Mouse (Mus musculus): Measurements from ENCODE around the gene Itgb3.

Gene Itgb3

GRCm38 (mm10) chr11:104661531-104662205, 53.9 kb downstream of the Itgb3 start:
- DNase-seq = no peak

GRCm38 (mm10) chr11:104662573-104662972, 54.8 kb downstream of the Itgb3 start:
- no peak for DNase-seq

- DNase-seq = no peak
Observed at GRCm38 (mm10) chr11:104663241-104663877, 55.6 kb downstream of the Itgb3 start.

- no peak for DNase-seq
Observed at GRCm38 (mm10) chr11:104663878-104664261, 56.1 kb downstream of the Itgb3 start.

- DNase-seq = no peak
Observed at GRCm38 (mm10) chr11:104664441-104664840, 56.6 kb downstream of the Itgb3 start.

GRCm38 (mm10) chr11:104667399-104667798, 59.6 kb downstream of the Itgb3 start:
- no peak for DNase-seq

- DNase-seq = no peak
Observed at GRCm38 (mm10) chr11:104673412-104673811, 65.6 kb downstream of the Itgb3 start.

GRCm38 (mm10) chr11:104674768-104675167, 67.0 kb downstream of the Itgb3 start:
- DNase-seq = no peak

- peak; percentile 53 for DNase-seq
Observed at GRCm38 (mm10) chr11:104685548-104685947, 77.7 kb downstream of the Itgb3 start, which contains the start of gene Gm11639. Gm11639 (plus strand) TSS chr11:104685707.

GRCm38 (mm10) chr11:104693235-104693634, 85.4 kb downstream of the Itgb3 start:
- DNase-seq = no peak

GRCm38 (mm10) chr11:104704097-104704496, 96.3 kb downstream of the Itgb3 start:
- no peak for DNase-seq

- DNase-seq = no peak
Observed at GRCm38 (mm10) chr11:104707084-104707483, 99.3 kb downstream of the Itgb3 start.

Data from lung, postnatal 14 days (tissue).